Mouse (Mus musculus) intestine, embryonic 14.5 days (tissue): ENCODE measurements at regions not wholly inside any gene's neighbourhood (a gene's known extent, or its start where the extent isn't known, plus 50 kb on each side); places are given as distances from the start of the nearest gene placed in this dataset.

Experiments used
- ATAC-seq: fragments of 200-750 bp; cut with Nextera tagmentation; replicated peaks from 2 replicates; pipeline ENCODE4 v1.8.0; 2017; ENCODE audit warnings: low read depth, moderate number of reproducible peaks, moderate TSS enrichment, moderate library complexity; ENCODE audit not compliant: low FRiP score, low TSS enrichment
- DNase-seq: peaks from one replicate; pipeline ENCODE4 v3.0.0-alpha.2; 2018; ENCODE audit warnings: low spot score
- H3K27ac ChIP-seq: fragments of 300-500 bp; sonication (generic); 2 replicates; pipeline ENCODE4 v1.5.1; 2014; ENCODE audit warnings: low read depth, mild to moderate bottlenecking, control low read depth
- H3K27me3 ChIP-seq: fragments of 300-500 bp; sonication (generic); replicated peaks from 2 replicates; pipeline ENCODE4 v1.6.1; 2014; ENCODE audit warnings: low read length, control low read depth; ENCODE audit not compliant: control insufficient read depth, insufficient read depth
- H3K36me3 ChIP-seq: fragments of 300-500 bp; sonication (generic); 2 replicates; pipeline ENCODE4 v1.6.1; 2014; ENCODE audit warnings: low read length, control low read depth; ENCODE audit not compliant: control insufficient read depth, insufficient read depth
- H3K4me1 ChIP-seq: fragments of 300-500 bp; sonication (generic); replicated peaks from 2 replicates; pipeline ENCODE4 v1.6.1; 2014; ENCODE audit warnings: low read length, control low read depth, mixed read lengths; ENCODE audit not compliant: control insufficient read depth, insufficient read depth
- H3K4me2 ChIP-seq: fragments of 300-500 bp; sonication (generic); 2 replicates; pipeline ENCODE4 v1.6.1; 2014; ENCODE audit warnings: low read length
- H3K4me3 ChIP-seq: fragments of 300-500 bp; sonication (generic); 2 replicates; pipeline ENCODE4 v1.5.1; 2014; ENCODE audit warnings: low read depth, low read length, control low read depth, mixed read lengths
- H3K9ac ChIP-seq: fragments of 300-500 bp; sonication (generic); 2 replicates; pipeline ENCODE4 v1.6.1; 2014; ENCODE audit warnings: mild to moderate bottlenecking, low read length
- H3K9me3 ChIP-seq: fragments of 300-500 bp; sonication (generic); 2 replicates; pipeline ENCODE4 v1.6.1; 2016; ENCODE audit warnings: low read length, control low read depth; ENCODE audit not compliant: control insufficient read depth
- WGBS: fragments of 180-500 bp; shearing (Covaris S2); extraction: QIAGEN DNeasy Blood & Tissue Kit; methylation state at CpG from one replicate; pipeline ENCODE4 v1.1.7; 2014; 5-methylcytosine and 5-hydroxymethylcytosine counted together

DNA sequence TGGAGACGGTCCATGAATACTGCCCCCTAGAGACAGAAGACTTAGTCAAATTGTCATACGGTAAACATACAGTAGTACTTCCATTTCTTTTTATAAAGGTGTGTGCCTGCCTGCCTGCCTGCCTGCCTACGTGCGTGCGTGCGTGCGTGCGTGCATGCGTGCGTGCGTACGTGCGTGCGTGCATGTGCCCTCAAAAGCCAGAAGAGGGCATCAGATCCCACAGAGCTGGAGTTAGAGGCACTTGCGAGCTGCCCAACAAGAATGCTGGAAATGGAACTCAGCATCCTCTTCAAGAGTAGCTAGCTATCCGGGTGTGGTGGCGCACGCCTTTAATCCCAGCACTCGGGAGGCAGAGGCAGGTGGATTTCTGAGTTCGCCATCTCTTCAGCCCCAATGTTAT is 120.3 kb downstream of the Tfap2a start:
- DNase-seq (no peak), ATAC-seq (no peak)
- Histone ChIP-seq H3K9me3 (0 out of 2 replicates have a peak, but pooled peaks cover 4% of the 10 kb centered on the region), H3K4me2 (no peak overlapping the region), H3K4me3 (no peak overlapping the region), H3K36me3 (no peaks in the 10 kb centered on the region), H3K9ac (no peak overlapping the region), H3K27ac (no peak overlapping the region), H3K4me1 (no peaks in the 10 kb centered on the region), H3K27me3 (no peaks in the 10 kb centered on the region)
- 97% methylated on average over 20 of the region's 20 CpGs for WGBS

DNA sequence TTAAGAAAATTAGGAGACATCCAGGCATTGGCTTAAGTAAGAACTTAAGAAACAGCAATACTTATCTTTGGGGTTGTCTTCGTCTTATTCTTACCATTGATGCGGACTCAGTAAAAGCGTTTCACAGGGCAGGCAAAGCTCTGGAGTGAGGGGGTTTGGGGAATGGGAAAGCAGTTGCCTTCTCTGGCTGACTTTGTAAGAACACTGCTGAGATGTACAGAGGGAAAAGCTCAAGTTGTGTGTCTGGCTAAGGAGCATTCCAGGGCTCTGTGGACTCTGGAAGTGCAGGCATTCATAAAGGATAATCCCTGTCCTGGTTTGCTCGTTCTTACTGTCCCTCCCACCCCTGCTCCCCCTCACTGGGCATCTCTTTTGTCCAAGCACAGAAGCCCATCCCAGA is 129.7 kb downstream of the Tfap2a start:
- Histone ChIP-seq H3K9ac (no peak overlapping the region), H3K4me1 (no peaks in the 10 kb centered on the region; the same call in 1 of the 2 replicates), H3K27me3 (no peaks in the 10 kb centered on the region), H3K36me3 (no peaks in the 10 kb centered on the region), H3K4me2 (no peak overlapping the region), H3K27ac (no peak overlapping the region), H3K9me3 (0 out of 2 replicates have a peak, but pooled peaks cover 4% of the 10 kb centered on the region), H3K4me3 (no peak overlapping the region)
- DNase-seq (no peak), ATAC-seq (no peak)
- 71% methylated on average over 4 of the region's 4 CpGs for WGBS

DNA sequence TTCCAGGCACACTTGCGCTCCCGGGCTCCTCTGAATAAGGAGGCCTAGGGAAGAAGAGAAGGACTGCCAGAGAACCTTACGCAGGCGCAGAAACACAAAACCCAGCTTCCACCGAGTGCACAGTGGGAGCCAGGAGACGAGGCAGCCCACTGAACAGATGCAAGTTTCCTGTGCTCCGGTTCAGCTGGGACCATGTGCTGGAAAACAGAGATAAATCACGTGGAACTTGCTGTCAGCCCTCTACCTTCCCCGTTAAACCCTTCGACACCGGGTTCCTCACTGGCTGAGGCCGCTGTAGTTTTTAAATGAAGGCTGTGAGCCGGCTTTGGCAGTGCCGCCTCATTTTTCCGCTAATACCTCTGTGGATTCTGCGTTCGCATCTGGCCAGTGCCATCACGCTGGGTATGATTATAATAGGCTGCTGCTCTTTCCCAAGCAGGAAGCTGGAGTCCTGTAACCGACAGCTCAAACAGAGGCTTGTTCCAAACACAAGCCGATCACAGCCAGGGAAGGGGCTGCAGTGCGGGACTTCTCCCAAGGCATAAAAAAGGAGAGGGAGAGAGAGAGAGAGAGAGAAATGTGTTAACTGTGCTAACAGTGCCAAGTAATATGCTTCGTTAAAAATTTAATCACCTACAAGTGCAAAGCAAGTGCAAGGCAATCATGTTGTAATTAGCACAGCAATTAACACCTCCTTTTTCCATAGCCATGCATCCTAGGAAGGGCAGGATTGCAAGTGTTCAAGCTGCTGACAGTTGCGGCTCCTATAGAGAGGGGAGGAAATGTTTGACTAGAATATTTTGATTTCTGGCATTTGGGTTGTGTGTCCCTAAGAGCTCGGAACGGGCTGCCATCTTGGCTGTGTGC is 131.5 kb downstream of the Tfap2a start:
- ATAC-seq, result no peak
- peak; percentile 59 for DNase-seq
- 37% methylated on average over 25 of the region's 25 CpGs for WGBS
- Histone ChIP-seq H3K27me3 (no peaks in the 10 kb centered on the region), H3K27ac (no peak overlapping the region), H3K4me1 (no peaks in the 10 kb centered on the region; the same call in 1 of the 2 replicates), H3K9me3 (no peaks in the 10 kb centered on the region), H3K36me3 (no peaks in the 10 kb centered on the region), H3K4me2 (peak overlapping the region; percentile 47), H3K4me3 (peak overlapping the region; percentile 12), H3K9ac (no peak overlapping the region)

DNA sequence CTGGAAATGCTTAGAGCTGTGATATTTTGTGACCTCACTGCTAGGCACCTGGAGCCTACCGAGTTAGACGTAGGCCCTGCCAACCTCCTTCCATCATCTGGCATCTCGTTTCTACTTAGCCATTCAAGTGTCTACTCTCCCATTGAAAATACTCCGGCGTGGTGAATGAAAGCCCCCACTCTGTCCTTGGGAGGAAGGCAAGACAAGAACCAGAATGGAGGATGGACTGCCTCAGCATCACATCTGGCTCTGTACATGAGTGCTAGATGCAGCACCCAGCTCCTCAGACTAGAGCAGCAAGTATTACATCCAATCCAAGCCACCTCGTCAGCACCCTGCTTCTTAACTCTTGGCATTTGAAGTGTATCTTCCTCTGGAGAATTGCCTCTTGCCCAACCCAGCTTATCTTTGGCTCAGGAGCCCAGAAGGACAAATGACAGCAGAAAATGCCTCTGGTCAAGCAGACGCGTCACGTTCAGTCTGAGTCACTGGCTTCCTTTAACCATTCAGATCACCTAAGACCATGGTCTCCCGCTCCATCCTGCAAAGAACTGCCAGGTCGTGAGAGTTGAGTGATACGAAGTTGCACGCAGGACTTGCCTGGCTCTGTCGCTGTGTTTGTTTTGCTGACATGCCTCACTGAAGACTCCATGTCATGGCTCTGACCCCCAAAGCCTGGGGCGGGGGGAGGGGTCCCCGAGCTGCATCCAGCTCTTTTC is 132.3 kb downstream of the Tfap2a start:
- no peaks in the 10 kb centered on the region for H3K27me3 ChIP-seq
- H3K4me3 ChIP-seq, result no peak overlapping the region; the same call in 1 of the 2 replicates
- H3K36me3 ChIP-seq, result no peaks in the 10 kb centered on the region
- no peaks in the 10 kb centered on the region for H3K9me3 ChIP-seq
- ATAC-seq, result no peak
- 56% methylated on average over 16 of the region's 16 CpGs for WGBS
- peak overlapping the region; percentile 47 for H3K4me2 ChIP-seq
- H3K9ac ChIP-seq, result no peak overlapping the region
- peak; percentile 52 for DNase-seq
- H3K27ac ChIP-seq, result no peak overlapping the region
- H3K4me1 ChIP-seq, result no peaks in the 10 kb centered on the region; the same call in 1 of the 2 replicates

DNA sequence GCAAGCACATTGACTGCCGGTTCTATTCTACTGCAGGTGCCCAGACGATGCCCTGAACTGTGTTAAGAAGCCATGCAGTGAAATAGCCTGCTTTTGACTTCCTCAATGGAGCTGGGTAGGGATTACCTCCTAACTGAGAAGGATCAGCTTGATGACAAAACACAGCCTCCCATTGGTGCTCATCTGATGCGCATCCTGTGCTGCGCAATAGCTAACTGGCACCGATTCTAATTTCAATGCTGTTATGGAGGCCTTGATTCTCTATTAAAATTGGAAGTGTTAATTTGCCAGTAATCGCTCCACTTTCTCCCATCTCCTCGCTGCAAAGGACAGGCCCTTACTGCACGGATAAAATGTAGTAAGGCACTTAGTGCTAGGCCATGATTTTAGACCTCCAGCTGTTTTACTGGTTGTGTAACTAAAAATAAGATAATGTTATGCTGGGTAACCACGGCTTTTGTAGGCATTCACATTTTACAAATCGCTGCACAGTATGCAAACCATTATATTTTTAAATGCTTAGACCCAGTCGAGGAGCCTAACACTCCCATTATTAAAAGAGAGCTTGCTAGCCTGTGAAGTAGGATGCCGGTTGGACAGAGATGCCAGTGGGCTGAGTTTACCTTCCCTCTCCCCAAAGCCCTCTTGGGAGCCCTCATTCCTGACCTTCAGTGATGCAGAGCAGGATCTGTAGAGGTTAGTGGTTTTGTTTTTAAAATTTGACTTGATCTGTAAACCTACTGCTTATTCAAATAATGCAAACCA is 163.0 kb downstream of the Tfap2a start:
- Histone ChIP-seq H3K27ac (no peak overlapping the region), H3K9ac (no peak overlapping the region), H3K27me3 (no peaks in the 10 kb centered on the region), H3K4me3 (no peak overlapping the region), H3K36me3 (no peaks in the 10 kb centered on the region), H3K4me2 (no peak overlapping the region), H3K4me1 (no peaks in the 10 kb centered on the region), H3K9me3 (no peaks in the 10 kb centered on the region)
- DNase-seq (no peak), ATAC-seq (no peak)
- WGBS, result 85% methylated on average over 12 of the region's 12 CpGs

DNA sequence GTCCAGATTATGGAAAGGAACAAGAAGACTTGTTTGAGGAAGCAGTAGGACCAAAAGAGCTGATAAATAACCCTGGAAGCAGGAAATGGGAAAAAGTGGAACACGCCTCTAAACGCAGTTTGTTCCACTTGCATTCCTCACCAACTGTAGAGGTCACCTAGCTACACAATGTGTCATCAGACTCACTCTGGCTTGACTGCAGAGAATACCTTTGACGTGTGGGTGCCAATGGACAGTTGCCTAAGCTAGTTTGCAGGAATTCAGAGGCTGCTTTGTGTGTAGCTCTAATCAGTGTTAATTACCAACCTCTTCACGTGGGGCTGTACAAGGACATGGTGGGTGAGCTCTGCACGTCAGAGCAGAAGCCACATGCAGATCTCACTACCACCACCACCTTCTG is 168.7 kb downstream of the Tfap2a start:
- 73% methylated on average over 5 of the region's 5 CpGs for WGBS
- DNase-seq (no peak), ATAC-seq (no peak)
- Histone ChIP-seq H3K36me3 (no peaks in the 10 kb centered on the region), H3K4me3 (no peak overlapping the region), H3K27me3 (no peaks in the 10 kb centered on the region), H3K4me2 (no peak overlapping the region), H3K9me3 (no peaks in the 10 kb centered on the region), H3K27ac (no peak overlapping the region), H3K4me1 (no peaks in the 10 kb centered on the region), H3K9ac (no peak overlapping the region)

DNA sequence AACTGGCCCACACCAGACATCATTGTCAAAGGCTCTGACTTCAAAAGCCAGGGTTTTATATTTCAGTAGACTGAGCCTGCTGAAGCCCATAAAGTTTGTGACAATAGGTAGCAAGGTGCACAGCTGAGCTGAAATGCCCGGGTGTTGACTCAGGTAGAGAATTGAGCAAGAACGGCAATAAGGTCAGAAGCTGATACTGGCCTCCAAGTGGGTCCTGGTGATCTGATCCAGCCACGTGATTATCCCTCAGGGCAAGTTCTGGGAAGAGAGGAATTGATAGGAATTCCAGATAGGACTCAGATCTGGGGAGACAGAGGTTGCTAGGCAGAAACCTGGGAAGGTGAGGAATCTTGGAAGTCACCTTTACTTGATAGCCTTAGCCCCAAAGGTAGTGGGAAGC is 170.4 kb downstream of the Tfap2a start:
- no peak overlapping the region for H3K9ac ChIP-seq
- H3K27me3 ChIP-seq, result no peaks in the 10 kb centered on the region
- DNase-seq, result no peak
- 73% methylated on average over 3 of the region's 3 CpGs for WGBS
- no peaks in the 10 kb centered on the region for H3K9me3 ChIP-seq
- no peaks in the 10 kb centered on the region for H3K36me3 ChIP-seq
- H3K27ac ChIP-seq, result no peak overlapping the region
- ATAC-seq, result no peak
- no peak overlapping the region for H3K4me2 ChIP-seq
- H3K4me3 ChIP-seq, result no peak overlapping the region
- H3K4me1 ChIP-seq, result no peaks in the 10 kb centered on the region

DNA sequence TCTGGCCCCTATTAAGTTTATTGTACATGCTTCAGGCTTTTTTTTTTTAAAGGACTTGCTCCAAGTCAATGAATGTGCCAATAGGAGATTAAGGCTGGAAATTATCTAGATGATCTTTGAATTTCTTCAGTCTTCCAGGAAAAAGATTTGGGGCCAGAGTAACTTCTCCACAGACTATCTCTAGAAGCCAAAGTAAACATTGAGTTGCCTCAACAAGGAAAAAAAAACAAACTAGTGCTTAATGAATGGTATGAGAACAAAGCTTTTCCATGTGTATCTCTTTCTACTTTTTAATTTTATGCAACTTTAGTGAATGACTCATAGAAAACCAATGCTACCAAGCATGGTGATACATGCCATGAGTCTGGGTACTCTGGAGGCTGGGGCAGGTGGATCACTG is 173.8 kb downstream of the Tfap2a start:
- Histone ChIP-seq H3K4me1 (no peaks in the 10 kb centered on the region), H3K27me3 (no peaks in the 10 kb centered on the region), H3K9ac (no peak overlapping the region), H3K9me3 (no peaks in the 10 kb centered on the region), H3K27ac (no peak overlapping the region), H3K36me3 (no peaks in the 10 kb centered on the region), H3K4me2 (no peak overlapping the region), H3K4me3 (no peak overlapping the region)
- DNase-seq, result no peak
- no peak for ATAC-seq
